Mouse (Mus musculus) gastrocnemius, adult 2 months (tissue): ENCODE data around the gene Slc17a5. TPM values are rescaled to one million over a fixed set of nuclear protein-coding genes. Genes with fewer than 3 reads are reported as not detected.

Experiments used
- DNase-seq: peaks from one replicate; pipeline ENCODE4 v3.0.0; 2022
- H3K27ac ChIP-seq: fragments of 200-600 bp; 2 replicates; pipeline ENCODE4 v1.8.1; 2022; ENCODE audit warnings: mild to moderate bottlenecking
- H3K4me3 ChIP-seq: fragments of 200-600 bp; 2 replicates; pipeline ENCODE4 v1.8.1; 2022; ENCODE audit warnings: mild to moderate bottlenecking, moderate library complexity
- CTCF ChIP-seq: fragments of 200-600 bp; IDR thresholded peaks from 2 replicates; pipeline ENCODE4 v1.8.1; 2022; ENCODE audit warnings: antibody characterized with exemption, mild to moderate bottlenecking, moderate library complexity
- intact Hi-C: fragments of 180-260 bp; cut with DNase I; formaldehyde crosslinking; loops from one replicate; pipeline ENCODE4 v1.15.1; 2025
- total RNA-seq, 2 experiments: library from RNA; stranded (reverse); gene quantifications; 2 replicates each; pipeline ENCODE4 v1.2.3; 2021

Slc17a5 gene
- total RNA-seq, 2 experiments from 2014 or later, result 2.7 to 2.8 TPM

GRCm38 (mm10) chr9:78547742-78548141, 40.1 kb downstream of the Slc17a5 start:
- H3K27ac ChIP-seq, result no peak overlapping the region
- no peak for DNase-seq
- intact Hi-C loops, result no loop called here
- TF ChIP-seq CTCF, result 0 out of 2 replicates have a peak, but pooled peaks have one; percentile 10
- H3K4me3 ChIP-seq, result no peak overlapping the region

- intact Hi-C loops, result no loop called here
- DNase-seq, result peak; percentile 84
- Histone ChIP-seq H3K4me3 (no peak overlapping the region), H3K27ac (no peak overlapping the region)
- TF ChIP-seq CTCF, result no peak
These were observed 40.9 kb downstream of the Slc17a5 start for GRCm38 (mm10) chr9:78546944-78547343.

- TF ChIP-seq CTCF, result no peak
- intact Hi-C loops, result no loop called here
- DNase-seq, result no peak
These were observed 46.1 kb downstream of the Slc17a5 start for GRCm38 (mm10) chr9:78541758-78542157.

GRCm38 (mm10) chr9:78538421-78538820, 49.4 kb downstream of the Slc17a5 start:
- intact Hi-C loops, result no loop called here
- no peak for TF ChIP-seq CTCF
- Histone ChIP-seq H3K27ac (no peak overlapping the region), H3K4me3 (no peak overlapping the region)
- DNase-seq, result no peak

More at GRCm38 (mm10) chr9:78541758-78542157, 46.1 kb downstream of the Slc17a5 start:
- Histone ChIP-seq H3K27ac (no peak overlapping the region), H3K4me3 (no peak overlapping the region)

- Histone ChIP-seq H3K4me3 (no peak overlapping the region), H3K27ac (no peak overlapping the region)
- no peak for TF ChIP-seq CTCF
- peak; percentile 89 for DNase-seq
- intact Hi-C loops, result no loop called here
These were observed 50.5 kb downstream of the Slc17a5 start for GRCm38 (mm10) chr9:78537154-78537873.

- Histone ChIP-seq H3K27ac (no peak overlapping the region), H3K4me3 (no peak overlapping the region)
- intact Hi-C loops, result no loop called here
- TF ChIP-seq CTCF, result no peak
- no peak for DNase-seq
These were observed 53.2 kb downstream of the Slc17a5 start for GRCm38 (mm10) chr9:78534606-78535005.

- no peak for DNase-seq
- H3K27ac ChIP-seq, result no peak overlapping the region
- peak overlapping the region; percentile 42 for H3K4me3 ChIP-seq
- TF ChIP-seq CTCF, result no peak
- intact Hi-C loops, result no loop called here
These were observed 54.4 kb downstream of the Slc17a5 start for GRCm38 (mm10) chr9:78533296-78533935.

- no peak for TF ChIP-seq CTCF
- DNase-seq, result no peak
- no peak overlapping the region for H3K4me3 ChIP-seq
- H3K27ac ChIP-seq, result no peak overlapping the region
- intact Hi-C loops, result no loop called here
These were observed 55.5 kb downstream of the Slc17a5 start for GRCm38 (mm10) chr9:78532341-78532819.

- Histone ChIP-seq H3K4me3 (no peak overlapping the region), H3K27ac (no peak overlapping the region)
- intact Hi-C loops, result no loop called here
- TF ChIP-seq CTCF, result no peak
- DNase-seq, result no peak
These were observed 56.0 kb downstream of the Slc17a5 start for GRCm38 (mm10) chr9:78531816-78532215.

- intact Hi-C loops, result loop anchor here (2.0 kb wide), 2 partner anchors 25 to 51 kb away; no protein-coding TSS in a partner anchor
- peak overlapping the region; percentile 73 for H3K27ac ChIP-seq
- peak overlapping the region; percentile 68 for H3K4me3 ChIP-seq
These were observed 60.0 kb downstream of the Slc17a5 start for GRCm38 (mm10) chr9:78527767-78528381.

GRCm38 (mm10) chr9:78527301-78527761, 60.5 kb downstream of the Slc17a5 start:
- H3K4me3 ChIP-seq, result peak overlapping the region; percentile 68
- TF ChIP-seq CTCF, result peak; percentile 82
- H3K27ac ChIP-seq, result peak overlapping the region; percentile 73
- DNase-seq, result peak; percentile 85
- intact Hi-C loops, result loop anchor here (2.0 kb wide), 1 partner anchor 51 kb away; no protein-coding TSS in a partner anchor

More at GRCm38 (mm10) chr9:78527767-78528381, 60.0 kb downstream of the Slc17a5 start:
- DNase-seq, result peak; percentile 82
- peak; percentile 98 for TF ChIP-seq CTCF

GRCm38 (mm10) chr9:78526206-78526605, 61.6 kb downstream of the Slc17a5 start:
- Histone ChIP-seq H3K27ac (no peak overlapping the region), H3K4me3 (no peak overlapping the region)
- TF ChIP-seq CTCF, result no peak
- intact Hi-C loops, result loop anchor here (2.0 kb wide), 1 partner anchor 49 kb away; no protein-coding TSS in a partner anchor
- no peak for DNase-seq
